Mouse (Mus musculus): Measurements from ENCODE around the gene Acoxl.

GRCm38 (mm10) chr2:128122891-128123771, 284.5 kb downstream of the Acoxl start:
- TF ChIP-seq CTCF (IDR thresholded peaks at IDR 0.05; ENCODE audit: borderline replicate concordance, insufficient read depth, low read length) = 0 out of 2 replicates have a peak, but pooled peaks have one; percentile 12
- peak; percentile 46 for TF ChIP-seq POLR2A (IDR thresholded peaks at IDR 0.05; ENCODE audit: low read depth, low read length)
